Mouse (Mus musculus) embryonic fibroblast, embryonic 13.5 days (primary cell): ENCODE results near the gene Parp12.

Experiments used
- CTCF ChIP-seq: IDR thresholded peaks from 2 replicates; pipeline ENCODE4 v1.5.1; 2011; ENCODE audit warnings: mild to moderate bottlenecking, control low read depth, low read length, moderate library complexity, borderline replicate concordance; ENCODE audit not compliant: insufficient read depth
- POLR2A ChIP-seq: IDR thresholded peaks from 2 replicates; pipeline ENCODE4 v1.6.1; 2011; ENCODE audit warnings: low read depth, mild to moderate bottlenecking, control low read depth, low read length, moderate library complexity

GRCm38 (mm10) chr6:39054878-39055508, 63.2 kb downstream of the Parp12 start:
- TF ChIP-seq POLR2A (no peak), CTCF (no peak)
